In the genomic region with DNA sequence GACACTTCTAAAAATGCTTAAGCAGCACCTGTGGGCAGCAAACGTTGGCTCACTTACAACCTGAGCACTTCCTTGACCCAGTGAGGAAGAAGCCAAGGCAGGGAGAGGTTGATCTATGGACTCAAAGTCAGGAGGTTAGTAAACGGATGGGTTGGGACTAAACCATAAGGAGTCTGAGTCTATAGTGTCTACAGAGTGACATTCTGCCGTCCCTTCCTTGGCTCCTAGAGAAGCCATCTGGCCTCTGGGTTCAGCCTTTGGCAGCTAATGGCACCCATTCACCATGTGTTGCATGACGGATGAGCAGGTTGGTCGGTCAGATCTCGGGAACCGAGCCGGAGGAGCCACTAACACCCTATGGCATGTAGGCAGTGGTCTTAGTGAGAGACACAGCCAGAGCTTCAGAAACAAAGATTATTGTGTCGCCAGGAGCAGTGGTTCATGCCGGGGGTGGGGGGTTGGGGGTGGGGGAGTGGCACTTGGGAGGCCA, we compare ENCODE assay signal across 12 mouse cellular contexts. TPM values are rescaled to one million over a fixed set of nuclear protein-coding genes. Genes with fewer than 3 reads are reported as not detected.
DNase-seq lines count a peak whose midpoint lies in the region; ATAC-seq and TF ChIP-seq lines count a peak whose summit lies in the region.
"Had no signal": no experiment of that assay in that cellular context is flagged by ENCODE, and none has a peak within 500 bp of the region (broad histone marks: within the 10 kb centered on the region; RNA-seq: fewer than 3 reads in every experiment).

No protein-coding gene starts in this region.

- peaks cover 21% of the 10 kb centered on the region for H3K4me1 ChIP-seq in liver, adult 2 months (ENCODE audit: control insufficient read depth, insufficient read depth, low read length)
- peaks cover 5% of the 10 kb centered on the region for H3K4me1 ChIP-seq in liver, embryonic 16.5 days (ENCODE audit: control insufficient read depth, low read depth, low read length)

- DNase-seq in cerebellum, postnatal 4 days (ENCODE audit: low spot score in 2 of 2): no peak
- DNase-seq in liver, adult 2 months (ENCODE audit: extremely low read depth, low read depth, low spot score): no peak
- no peak for DNase-seq in liver
- DNase-seq in cerebellum, postnatal 25 days: peak; percentile 80 to 84
- no peak for DNase-seq in ovary, adult 18-20 months (ENCODE audit: low spot score)
- DNase-seq in embryo, embryonic 10 days (ENCODE audit: low spot score): no peak
- DNase-seq: embryo, embryonic 11 days; forebrain, postnatal 0 days; heart, adult 11 months; heart, postnatal 36 days had no signal

- H3K27ac ChIP-seq in liver, adult 2 months (replicated peaks; ENCODE audit: insufficient read depth, low read depth, low read length): peak overlapping the region; percentile 97
- H3K27ac ChIP-seq in liver, embryonic 16.5 days (ENCODE audit: low read length): peak overlapping the region; percentile 90

- H3K79me2 ChIP-seq in liver, adult 2 months (ENCODE audit: control insufficient read depth, insufficient read depth, low read length): no peaks in the 10 kb centered on the region

- 80% methylated on average over 10 of the region's 10 CpGs for WGBS in liver, adult 2 months
- WGBS in liver, embryonic 16.5 days (ENCODE audit: insufficient replicate concordance): 55% methylated on average over 10 of the region's 10 CpGs

- TF ChIP-seq CTCF in liver, adult 2 months (IDR thresholded peaks at IDR 0.05; ENCODE audit: low read depth, low read length): no peak

- no peak overlapping the region for H3K9ac ChIP-seq in liver, adult 2 months (ENCODE audit: low read depth, low read length)
- no peak overlapping the region for H3K9ac ChIP-seq in liver, embryonic 16.5 days (ENCODE audit: low read depth, low read length)
- H3K9ac ChIP-seq: forebrain, postnatal 0 days had no signal

- no peaks in the 10 kb centered on the region for H3K36me3 ChIP-seq in liver, adult 2 months (ENCODE audit: control insufficient read depth, insufficient read depth, low read length)
- no peaks in the 10 kb centered on the region for H3K36me3 ChIP-seq in liver, embryonic 16.5 days (ENCODE audit: control insufficient read depth, insufficient read depth)

- ATAC-seq in cerebellum, adult (ENCODE audit: insufficient number of reproducible peaks, low FRiP score, low TSS enrichment): peak; percentile 28; the same call in 1 of the 2 replicates
- no peak for ATAC-seq in liver, embryonic 16.5 days (ENCODE audit: low read depth)
- ATAC-seq: forebrain, postnatal 0 days had no signal

- TF ChIP-seq POLR2A in liver, adult 2 months (IDR thresholded peaks at IDR 0.05; ENCODE audit: extremely low read depth, insufficient read depth, low read length): no peak

- no peak overlapping the region for H3K4me2 ChIP-seq in liver, embryonic 16.5 days (ENCODE audit: low read depth, low read length)

- no peaks in the 10 kb centered on the region for H3K9me3 ChIP-seq in liver, embryonic 16.5 days (replicated peaks; ENCODE audit: control insufficient read depth, low read length)

- H3K27me3 ChIP-seq in liver, adult 2 months (ENCODE audit: control insufficient read depth, insufficient read depth, low read length): no peaks in the 10 kb centered on the region
- H3K27me3 ChIP-seq in liver, embryonic 16.5 days (ENCODE audit: control insufficient read depth, insufficient read depth, low read depth, low read length): no peaks in the 10 kb centered on the region

- no peak overlapping the region for H3K4me3 ChIP-seq in liver, adult 2 months (ENCODE audit: insufficient read depth, low read depth, low read length)
- no peak overlapping the region for H3K4me3 ChIP-seq in liver, embryonic 16.5 days (ENCODE audit: low read depth, low read length)

RNA-seq across cellular contexts. Expression of gene C1qtnf6, which starts 2.2 kb away (rescaled TPM):
- total RNA-seq in liver, adult 2 months (2014; rRNA removed): 0.28 and 0.54 TPM in 2 replicates
- 2.2 and 2.5 TPM in 2 replicates for polyA plus RNA-seq in liver, adult 2 months (2012; rRNA removed)
- polyA plus RNA-seq in liver, embryonic 16.5 days (2015; fragmentation: Nextera tagmentation; extraction: Ambion mirVana): 3.6 and 5.3 TPM in 2 replicates

RNA-seq across cellular contexts. Expression of gene Sstr3, which starts 11.1 kb away (rescaled TPM):
- under 0.01 TPM in 1 of 2 replicates, not detected in the other for total RNA-seq in liver, adult 2 months (2014; rRNA removed)
- not detected in 2 replicates for polyA plus RNA-seq in liver, adult 2 months (2012; rRNA removed)
- polyA plus RNA-seq in liver, embryonic 16.5 days (2015; fragmentation: Nextera tagmentation; extraction: Ambion mirVana): 0.02 TPM in 1 of 2 replicates, not detected in the other
- total RNA-seq: heart, postnatal 36 days had no signal

RNA-seq across cellular contexts. Expression of gene Il2rb, which starts 38.3 kb away (rescaled TPM):
- total RNA-seq in liver, adult 2 months (2014; rRNA removed): 0.83 and 1.1 TPM in 2 replicates
- 2.4 and 4.0 TPM in 2 replicates for polyA plus RNA-seq in liver, adult 2 months (2012; rRNA removed)
- 0.63 and 1.1 TPM in 2 replicates for polyA plus RNA-seq in liver, embryonic 16.5 days (2015; fragmentation: Nextera tagmentation; extraction: Ambion mirVana)

RNA-seq across cellular contexts. Expression of gene Rac2, which starts 39.2 kb away (rescaled TPM):
- total RNA-seq in liver, adult 2 months (2014; rRNA removed): 2.8 and 4.5 TPM in 2 replicates
- 30.8 and 35.9 TPM in 2 replicates for polyA plus RNA-seq in liver, adult 2 months (2012; rRNA removed)
- polyA plus RNA-seq in liver, embryonic 16.5 days (2015; fragmentation: Nextera tagmentation; extraction: Ambion mirVana): 108 and 121 TPM in 2 replicates

Comparison
In these comparisons a context has a peak if more than half of its experiments do, and no peak if none do; other contexts are left out.
1. DNase-seq: peak in cerebellum, postnatal 25 days (2 of 2); none in cerebellum, postnatal 4 days (0 of 2), liver, adult 2 months (single experiment), liver (single experiment), ovary, adult 18-20 months (single experiment) and embryo, embryonic 10 days (single experiment).